Mouse (Mus musculus) cerebellum, adult 2 months (tissue): ENCODE data around the gene Ctsa. TPM values are rescaled to one million over a fixed set of nuclear protein-coding genes. Genes with fewer than 3 reads are reported as not detected.
"Not testable (repeated sequence)": the region's sequence is repeated elsewhere in the genome, so short reads cannot be mapped to it uniquely, and the experiment has no call there.

Experiments used
- DNase-seq, 2 experiments: peaks; one replicate each; pipeline ENCODE4 v3.0.0; 2021
- H3K27ac ChIP-seq: fragments of 200-500 bp; 2 replicates; pipeline ENCODE4 v1.5.1; 2012; ENCODE audit warnings: low read length, control low read depth, inconsistent platforms; ENCODE audit not compliant: insufficient read depth
- H3K27me3 ChIP-seq: fragments of 200-500 bp; 2 replicates; pipeline ENCODE4 v1.6.1; 2012; ENCODE audit warnings: inconsistent platforms, mild to moderate bottlenecking, low read length, moderate library complexity; ENCODE audit not compliant: control insufficient read depth, insufficient read depth
- H3K4me1 ChIP-seq: fragments of 200-500 bp; 2 replicates; pipeline ENCODE4 v1.6.1; 2011; ENCODE audit warnings: low read length; ENCODE audit not compliant: control insufficient read depth, insufficient read depth
- H3K4me3 ChIP-seq: fragments of 200-500 bp; replicated peaks from 2 replicates; pipeline ENCODE3; 2011; ENCODE audit warnings: mild to moderate bottlenecking, low read depth, low read length, control low read depth; ENCODE audit not compliant: insufficient read depth
- CTCF ChIP-seq: fragments of 200-500 bp; IDR thresholded peaks from 2 replicates; pipeline ENCODE4 v1.5.1; 2011; ENCODE audit warnings: low read depth, mild to moderate bottlenecking, control low read depth, low read length, moderate library complexity, borderline replicate concordance; ENCODE audit not compliant: insufficient read depth
- POLR2A ChIP-seq: fragments of 200-500 bp; IDR thresholded peaks from 2 replicates; pipeline ENCODE4 v1.6.1; 2011; ENCODE audit warnings: low read length, control low read depth, borderline replicate concordance; ENCODE audit not compliant: insufficient read depth
- WGBS: fragments of 180-500 bp; shearing (Covaris S2); methylation state at CpG from one replicate; pipeline ENCODE4 v1.1.7; 2018; 5-methylcytosine and 5-hydroxymethylcytosine counted together
- polyA plus RNA-seq: library from polyadenylated mRNA; depleted of rRNA; stranded (reverse); fragments of >200 nt; gene quantifications from 2 replicates; pipeline ENCODE4 v1.2.3, GENCODE M21; 2012

Ctsa gene
- polyA plus RNA-seq, 1 experiment: 177 TPM

- no peak for TF ChIP-seq POLR2A
- no peak for TF ChIP-seq CTCF
- H3K4me1 ChIP-seq: no peaks in the 10 kb centered on the region; the same call in 1 of the 2 replicates
- H3K27me3 ChIP-seq: no peaks in the 10 kb centered on the region
- WGBS: 23% methylated on average over 19 of the region's 19 CpGs
- peak overlapping the region; percentile 18 for H3K4me3 ChIP-seq
- H3K27ac ChIP-seq: no peak overlapping the region
- no peak for DNase-seq
Observed at GRCm38 (mm10) chr2:164857842-164858553, 25.3 kb downstream of the Ctsa start.

- H3K4me1 ChIP-seq: no peaks in the 10 kb centered on the region; the same call in 1 of the 2 replicates
- H3K27ac ChIP-seq: no peak overlapping the region
- H3K4me3 ChIP-seq: no peak overlapping the region
- no peak for DNase-seq
- WGBS: 87% methylated on average over 2 of the region's 2 CpGs
- H3K27me3 ChIP-seq: no peaks in the 10 kb centered on the region
- no peak for TF ChIP-seq POLR2A
- TF ChIP-seq CTCF: no peak
Observed at GRCm38 (mm10) chr2:164859155-164859554, 26.5 kb downstream of the Ctsa start.

- Histone ChIP-seq H3K4me3 (no peak overlapping the region), H3K27ac (no peak overlapping the region), H3K4me1 (no peaks in the 10 kb centered on the region; the same call in 1 of the 2 replicates), H3K27me3 (no peaks in the 10 kb centered on the region)
- WGBS: 80% methylated on average over 9 of the region's 9 CpGs
- no peak for DNase-seq
- TF ChIP-seq CTCF (no peak), POLR2A (no peak)
Observed at GRCm38 (mm10) chr2:164859640-164860432, 27.2 kb downstream of the Ctsa start.

- no peak for TF ChIP-seq CTCF
- no peak for TF ChIP-seq POLR2A
- no peaks in the 10 kb centered on the region for H3K27me3 ChIP-seq
- 34% methylated on average over 4 of the region's 4 CpGs for WGBS
- no peak for DNase-seq
- no peak overlapping the region for H3K27ac ChIP-seq
- H3K4me3 ChIP-seq: no peak overlapping the region
- no peaks in the 10 kb centered on the region; the same call in 1 of the 2 replicates for H3K4me1 ChIP-seq
Observed at GRCm38 (mm10) chr2:164861094-164861493, 28.4 kb downstream of the Ctsa start.

GRCm38 (mm10) chr2:164862179-164862861 lies 29.6 kb downstream of the Ctsa start:
- 23% methylated on average over 9 of the region's 9 CpGs for WGBS
- DNase-seq: no peak
- H3K4me1 ChIP-seq: no peaks in the 10 kb centered on the region; the same call in 1 of the 2 replicates
- no peak overlapping the region for H3K27ac ChIP-seq
- TF ChIP-seq CTCF: no peak
- H3K4me3 ChIP-seq: no peak overlapping the region
- no peaks in the 10 kb centered on the region for H3K27me3 ChIP-seq

- not testable (repeated sequence) for DNase-seq, H3K4me1 ChIP-seq, H3K27me3 ChIP-seq, H3K27ac ChIP-seq, H3K4me3 ChIP-seq
- WGBS: 92% methylated on average over 8 of the region's 9 CpGs
Observed at GRCm38 (mm10) chr2:164863411-164863810, 30.7 kb downstream of the Ctsa start.

GRCm38 (mm10) chr2:164864593-164864992 lies 31.9 kb downstream of the Ctsa start:
- no peak for DNase-seq
- Histone ChIP-seq H3K27ac (no peak overlapping the region), H3K4me1 (no peaks in the 10 kb centered on the region; the same call in 1 of the 2 replicates), H3K4me3 (no peak overlapping the region), H3K27me3 (no peaks in the 10 kb centered on the region)
- WGBS: 88% methylated on average over 4 of the region's 4 CpGs
- TF ChIP-seq POLR2A: no peak
- no peak for TF ChIP-seq CTCF
